Mouse (Mus musculus): ENCODE results near the gene Noc4l. TPM values are rescaled to one million over a fixed set of nuclear protein-coding genes. Genes with fewer than 3 reads are reported as not detected.

Noc4l gene
- polyA plus RNA-seq, 1 experiment from 2014 or later = 38.9 TPM

- H3K4me3 ChIP-seq (ENCODE audit: low read depth, low read length) = no peak overlapping the region
- DNase-seq (ENCODE audit: low spot score) = no peak
- no peak overlapping the region for H3K4me2 ChIP-seq (ENCODE audit: low read depth, low read length)
- H3K27ac ChIP-seq (replicated peaks; ENCODE audit: low read depth, low read length) = no peak overlapping the region
- H3K27me3 ChIP-seq (replicated peaks; ENCODE audit: control insufficient read depth, insufficient read depth, low read length) = no peaks in the 10 kb centered on the region
- H3K9me3 ChIP-seq (ENCODE audit: control insufficient read depth, low read length) = no peaks in the 10 kb centered on the region
- WGBS = 87% methylated on average over 6 of the region's 6 CpGs
- H3K36me3 ChIP-seq (ENCODE audit: control insufficient read depth, insufficient read depth, low read length) = no peaks in the 10 kb centered on the region
- no peaks in the 10 kb centered on the region for H3K4me1 ChIP-seq (ENCODE audit: control insufficient read depth, insufficient read depth, low read length)
- H3K9ac ChIP-seq (ENCODE audit: low read depth, low read length) = no peak overlapping the region
- ATAC-seq (ENCODE audit: low read depth) = no peak
These were observed 34.0 kb downstream of the Noc4l start for GRCm38 (mm10) chr5:110619226-110619625.

DNA sequence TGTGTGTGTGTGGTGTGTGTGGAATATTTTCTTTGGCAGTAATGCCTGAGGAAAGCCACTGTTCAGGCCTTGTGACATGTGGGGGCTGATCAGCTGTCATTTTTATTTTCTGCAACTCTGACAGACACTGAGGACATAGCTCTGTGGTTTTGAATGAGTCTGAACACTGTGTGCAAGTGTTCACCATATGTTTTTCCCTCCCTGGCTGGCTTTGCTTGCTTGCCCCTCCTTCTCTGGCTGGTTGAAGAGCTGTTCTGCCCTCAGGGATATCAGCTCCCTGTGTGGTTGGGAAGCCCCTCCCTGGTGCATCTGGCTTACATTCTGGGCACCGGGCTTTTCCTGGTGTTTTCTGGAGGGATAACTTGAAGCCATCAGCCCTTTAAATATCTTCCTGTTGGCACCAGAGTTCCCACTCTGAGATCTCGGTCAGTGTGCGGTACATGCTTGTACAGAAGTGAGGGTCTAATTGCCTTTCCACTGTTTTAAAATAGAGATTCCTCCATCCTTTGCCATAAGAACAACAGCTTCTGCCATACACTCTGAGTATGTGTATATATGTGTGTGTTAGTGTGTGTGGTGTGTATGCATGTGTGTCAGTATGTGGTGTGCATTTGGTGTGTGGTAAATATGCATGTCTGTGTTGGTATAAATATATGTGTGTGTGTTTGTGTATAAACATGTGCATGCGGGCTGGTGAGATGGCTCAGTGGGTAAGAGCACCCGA, 41.6 kb downstream of the Noc4l start:
- WGBS = 36% methylated on average over 5 of the region's 5 CpGs
- Histone ChIP-seq H3K9me3 (ENCODE audit: control insufficient read depth, low read length) (no peaks in the 10 kb centered on the region), H3K4me3 (ENCODE audit: low read depth, low read length) (no peak overlapping the region), H3K36me3 (ENCODE audit: control insufficient read depth, insufficient read depth, low read length) (no peaks in the 10 kb centered on the region), H3K4me1 (ENCODE audit: control insufficient read depth, insufficient read depth, low read length) (peaks cover 6% of the 10 kb centered on the region), H3K4me2 (ENCODE audit: low read depth, low read length) (no peak overlapping the region), H3K27ac (replicated peaks; ENCODE audit: low read depth, low read length) (peak overlapping the region; percentile 63), H3K9ac (ENCODE audit: low read depth, low read length) (no peak overlapping the region), H3K27me3 (replicated peaks; ENCODE audit: control insufficient read depth, insufficient read depth, low read length) (no peaks in the 10 kb centered on the region)
- ATAC-seq (ENCODE audit: low read depth) = peak; percentile 91
- peak; percentile 91 for DNase-seq (ENCODE audit: low spot score)

- WGBS = 82% methylated on average over 7 of the region's 7 CpGs
These were observed 42.7 kb downstream of the Noc4l start for GRCm38 (mm10) chr5:110610484-110610883.

DNA sequence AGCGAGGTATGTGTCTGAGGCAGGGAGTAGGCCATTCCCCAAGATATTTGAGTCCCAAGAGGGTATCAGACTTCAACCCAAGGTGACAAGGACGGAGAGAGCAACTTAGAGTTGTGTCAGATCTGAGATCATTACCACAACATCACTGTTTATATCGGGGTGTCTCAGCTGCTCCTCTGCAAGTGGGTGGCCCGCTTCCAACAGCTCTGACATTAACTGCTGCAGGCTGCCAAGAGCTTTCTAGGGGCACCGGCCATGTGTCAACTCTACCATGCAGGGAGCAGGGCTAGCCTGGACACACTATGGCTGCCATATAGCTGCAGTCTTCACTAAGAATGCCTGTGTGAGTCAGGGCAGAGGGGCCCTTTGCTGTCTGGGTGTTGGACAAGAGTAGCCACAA, 43.3 kb downstream of the Noc4l start:
- Histone ChIP-seq H3K4me2 (ENCODE audit: low read depth, low read length) (no peak overlapping the region), H3K27ac (replicated peaks; ENCODE audit: low read depth, low read length) (no peak overlapping the region), H3K4me3 (ENCODE audit: low read depth, low read length) (no peak overlapping the region), H3K27me3 (replicated peaks; ENCODE audit: control insufficient read depth, insufficient read depth, low read length) (no peaks in the 10 kb centered on the region), H3K9me3 (ENCODE audit: control insufficient read depth, low read length) (no peaks in the 10 kb centered on the region), H3K4me1 (ENCODE audit: control insufficient read depth, insufficient read depth, low read length) (peaks cover 6% of the 10 kb centered on the region), H3K9ac (ENCODE audit: low read depth, low read length) (no peak overlapping the region), H3K36me3 (ENCODE audit: control insufficient read depth, insufficient read depth, low read length) (no peaks in the 10 kb centered on the region)
- DNase-seq (ENCODE audit: low spot score) (no peak), ATAC-seq (ENCODE audit: low read depth) (no peak)
- WGBS = 62% methylated on average over 5 of the region's 5 CpGs

More at GRCm38 (mm10) chr5:110610484-110610883, 42.7 kb downstream of the Noc4l start:
- no peak overlapping the region for H3K9ac ChIP-seq (ENCODE audit: low read depth, low read length)
- H3K27me3 ChIP-seq (replicated peaks; ENCODE audit: control insufficient read depth, insufficient read depth, low read length) = no peaks in the 10 kb centered on the region
- H3K4me1 ChIP-seq (ENCODE audit: control insufficient read depth, insufficient read depth, low read length) = peaks cover 6% of the 10 kb centered on the region
- no peaks in the 10 kb centered on the region for H3K9me3 ChIP-seq (ENCODE audit: control insufficient read depth, low read length)
- no peak overlapping the region for H3K27ac ChIP-seq (replicated peaks; ENCODE audit: low read depth, low read length)
- no peaks in the 10 kb centered on the region for H3K36me3 ChIP-seq (ENCODE audit: control insufficient read depth, insufficient read depth, low read length)
- no peak overlapping the region for H3K4me2 ChIP-seq (ENCODE audit: low read depth, low read length)
- ATAC-seq (ENCODE audit: low read depth) = no peak
- H3K4me3 ChIP-seq (ENCODE audit: low read depth, low read length) = no peak overlapping the region
- no peak for DNase-seq (ENCODE audit: low spot score)

GRCm38 (mm10) chr5:110609425-110609824, 43.8 kb downstream of the Noc4l start:
- H3K9ac ChIP-seq (ENCODE audit: low read depth, low read length) = no peak overlapping the region
- H3K36me3 ChIP-seq (ENCODE audit: control insufficient read depth, insufficient read depth, low read length) = no peaks in the 10 kb centered on the region
- H3K27me3 ChIP-seq (replicated peaks; ENCODE audit: control insufficient read depth, insufficient read depth, low read length) = no peaks in the 10 kb centered on the region
- peaks cover 6% of the 10 kb centered on the region for H3K4me1 ChIP-seq (ENCODE audit: control insufficient read depth, insufficient read depth, low read length)
- no peaks in the 10 kb centered on the region for H3K9me3 ChIP-seq (ENCODE audit: control insufficient read depth, low read length)
- DNase-seq (ENCODE audit: low spot score) (no peak), ATAC-seq (ENCODE audit: low read depth) (no peak)
- 71% methylated on average over 3 of the region's 3 CpGs for WGBS
- H3K4me2 ChIP-seq (ENCODE audit: low read depth, low read length) = no peak overlapping the region
- H3K27ac ChIP-seq (replicated peaks; ENCODE audit: low read depth, low read length) = no peak overlapping the region
- no peak overlapping the region for H3K4me3 ChIP-seq (ENCODE audit: low read depth, low read length)

DNA sequence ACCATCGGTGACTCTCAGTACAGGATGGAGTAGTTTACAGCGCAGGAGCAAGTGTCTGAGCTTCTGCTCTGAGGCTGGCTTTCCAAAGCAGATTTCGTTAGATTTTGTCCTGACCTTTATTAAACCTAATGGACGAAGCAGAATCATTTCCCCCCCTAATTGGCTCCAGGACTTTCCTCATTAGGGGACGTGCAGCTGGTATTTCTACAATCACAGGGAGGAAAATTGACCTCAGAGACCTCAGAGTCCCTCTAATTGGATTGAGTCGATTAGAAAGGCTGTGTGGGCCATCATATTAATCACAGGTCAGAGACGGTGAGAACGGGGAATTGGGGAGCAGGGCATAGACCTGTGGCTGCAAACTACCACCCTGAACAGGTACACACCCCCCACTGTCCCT, 44.3 kb downstream of the Noc4l start:
- Histone ChIP-seq H3K27ac (replicated peaks; ENCODE audit: low read depth, low read length) (no peak overlapping the region), H3K27me3 (replicated peaks; ENCODE audit: control insufficient read depth, insufficient read depth, low read length) (no peaks in the 10 kb centered on the region), H3K9me3 (ENCODE audit: control insufficient read depth, low read length) (no peaks in the 10 kb centered on the region), H3K4me2 (ENCODE audit: low read depth, low read length) (no peak overlapping the region), H3K4me3 (ENCODE audit: low read depth, low read length) (no peak overlapping the region), H3K36me3 (ENCODE audit: control insufficient read depth, insufficient read depth, low read length) (no peaks in the 10 kb centered on the region), H3K9ac (ENCODE audit: low read depth, low read length) (no peak overlapping the region), H3K4me1 (ENCODE audit: control insufficient read depth, insufficient read depth, low read length) (peaks cover 6% of the 10 kb centered on the region)
- DNase-seq (ENCODE audit: low spot score) = no peak
- 35% methylated on average over 8 of the region's 8 CpGs for WGBS
- ATAC-seq (ENCODE audit: low read depth) = no peak

- no peak overlapping the region for H3K9ac ChIP-seq (ENCODE audit: low read depth, low read length)
- 65% methylated on average over 6 of the region's 6 CpGs for WGBS
- H3K27ac ChIP-seq (replicated peaks; ENCODE audit: low read depth, low read length) = no peak overlapping the region
- no peak for ATAC-seq (ENCODE audit: low read depth)
- peaks cover 6% of the 10 kb centered on the region for H3K4me1 ChIP-seq (ENCODE audit: control insufficient read depth, insufficient read depth, low read length)
- no peak overlapping the region for H3K4me3 ChIP-seq (ENCODE audit: low read depth, low read length)
- no peak for DNase-seq (ENCODE audit: low spot score)
- H3K36me3 ChIP-seq (ENCODE audit: control insufficient read depth, insufficient read depth, low read length) = no peaks in the 10 kb centered on the region
- H3K9me3 ChIP-seq (ENCODE audit: control insufficient read depth, low read length) = no peaks in the 10 kb centered on the region
- no peak overlapping the region for H3K4me2 ChIP-seq (ENCODE audit: low read depth, low read length)
- H3K27me3 ChIP-seq (replicated peaks; ENCODE audit: control insufficient read depth, insufficient read depth, low read length) = no peaks in the 10 kb centered on the region
These were observed 44.9 kb downstream of the Noc4l start for GRCm38 (mm10) chr5:110608336-110608735.

- Histone ChIP-seq H3K27me3 (replicated peaks; ENCODE audit: control insufficient read depth, insufficient read depth, low read length) (no peaks in the 10 kb centered on the region), H3K36me3 (ENCODE audit: control insufficient read depth, insufficient read depth, low read length) (no peaks in the 10 kb centered on the region), H3K9ac (ENCODE audit: low read depth, low read length) (no peak overlapping the region), H3K4me3 (ENCODE audit: low read depth, low read length) (no peak overlapping the region), H3K9me3 (ENCODE audit: control insufficient read depth, low read length) (no peaks in the 10 kb centered on the region), H3K27ac (replicated peaks; ENCODE audit: low read depth, low read length) (no peak overlapping the region), H3K4me1 (ENCODE audit: control insufficient read depth, insufficient read depth, low read length) (peaks cover 6% of the 10 kb centered on the region), H3K4me2 (ENCODE audit: low read depth, low read length) (no peak overlapping the region)
- WGBS = 48% methylated on average over 3 of the region's 3 CpGs
- DNase-seq (ENCODE audit: low spot score) (no peak), ATAC-seq (ENCODE audit: low read depth) (no peak)
These were observed 45.5 kb downstream of the Noc4l start for GRCm38 (mm10) chr5:110607767-110608166.

DNA sequence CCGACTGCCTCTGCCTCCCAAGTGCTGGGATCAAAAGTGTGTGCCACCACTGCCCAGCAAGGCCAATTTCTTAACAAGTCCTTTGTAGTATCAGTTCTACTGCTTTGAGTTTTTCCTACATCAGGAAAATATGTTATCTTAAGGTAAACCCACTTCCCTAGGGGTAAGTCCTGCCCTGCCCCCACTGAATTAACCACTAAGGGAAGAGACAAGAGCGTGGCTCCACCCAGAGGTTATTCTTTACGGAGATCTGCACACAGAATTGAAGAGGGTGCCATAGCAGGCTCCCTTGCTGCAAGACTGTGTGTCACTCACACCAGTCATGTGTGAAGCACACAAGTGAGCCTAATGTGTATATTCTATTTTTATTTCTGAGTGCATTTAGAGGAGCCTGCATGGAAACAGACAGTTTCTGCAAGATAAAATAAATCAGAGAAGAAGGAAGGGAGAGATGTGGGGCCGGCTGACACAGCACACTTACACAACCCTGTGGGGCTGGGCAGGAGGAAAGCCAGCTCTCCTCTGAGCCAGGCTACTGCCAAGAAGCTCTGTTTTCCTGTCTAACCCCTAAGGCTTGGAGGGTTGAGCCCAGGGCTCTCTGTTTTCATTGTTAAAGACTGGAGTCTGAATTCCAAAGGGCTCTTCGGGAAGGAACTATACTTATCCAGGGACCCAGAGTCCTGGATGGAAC, 47.5 kb downstream of the Noc4l start:
- H3K4me3 ChIP-seq (ENCODE audit: low read depth, low read length) = no peak overlapping the region
- WGBS = 52% methylated on average over 5 of the region's 5 CpGs
- no peak overlapping the region for H3K9ac ChIP-seq (ENCODE audit: low read depth, low read length)
- no peak for DNase-seq (ENCODE audit: low spot score)
- H3K9me3 ChIP-seq (ENCODE audit: control insufficient read depth, low read length) = no peaks in the 10 kb centered on the region
- H3K36me3 ChIP-seq (ENCODE audit: control insufficient read depth, insufficient read depth, low read length) = no peaks in the 10 kb centered on the region
- H3K4me1 ChIP-seq (ENCODE audit: control insufficient read depth, insufficient read depth, low read length) = peaks cover 6% of the 10 kb centered on the region
- H3K27me3 ChIP-seq (replicated peaks; ENCODE audit: control insufficient read depth, insufficient read depth, low read length) = no peaks in the 10 kb centered on the region
- no peak overlapping the region for H3K27ac ChIP-seq (replicated peaks; ENCODE audit: low read depth, low read length)
- H3K4me2 ChIP-seq (ENCODE audit: low read depth, low read length) = no peak overlapping the region
- ATAC-seq (ENCODE audit: low read depth) = no peak

Data from embryonic facial prominence, embryonic 14.5 days (tissue).